In genomic region chr6:16965658-16966057, GRCm38 (mm10) we compare ENCODE assay signal across 24 mouse cellular contexts.
DNase-seq lines count a peak whose midpoint lies in the region; ATAC-seq and TF ChIP-seq lines count a peak whose summit lies in the region.
"Had no signal": no experiment of that assay in that cellular context is flagged by ENCODE, and none has a peak within 500 bp of the region (broad histone marks: within the 10 kb centered on the region; RNA-seq: fewer than 3 reads in every experiment).

No protein-coding gene starts in this region.

- in situ Hi-C loops in CH12.LX (cut with MboI; ENCODE audit: low pct_ligation_motif_present, low pct_unique_long_range_greater_than_20kb, low sequenced_read_pairs): no loop called here

- dilution Hi-C loops in CH12.LX (cut with MboI; ENCODE audit: extremely low pct_ligation_motif_present, extremely low pct_unique_long_range_greater_than_20kb, low sequenced_read_pairs): no loop called here

- TF ChIP-seq RAD21 in CH12.LX (IDR thresholded peaks at IDR 0.05; ENCODE audit: low read depth, low read length): no peak; the same call in 1 of the 2 replicates

- H3K4me3 ChIP-seq in CH12.LX (replicated peaks in 1 of 3; ENCODE audit: low read depth in 2 of 3, low read length in 2 of 3, poor library complexity in 1 of 3): no peak overlapping the region
- H3K4me3 ChIP-seq: forebrain, embryonic 13.5 days; hindbrain, embryonic 13.5 days; left cerebral cortex, adult 2 months; limb, embryonic 12.5 days; liver, embryonic 13.5 days; midbrain, embryonic 13.5 days had no signal

- peak; percentile 66 for ATAC-seq in granulocyte monocyte progenitor cell, adult 5-6 weeks (replicated peaks; ENCODE audit: poor library complexity, severe bottlenecking)
- ATAC-seq in neutrophil, adult 5-6 weeks (ENCODE audit: extremely low read depth, insufficient number of reproducible peaks, low FRiP score, poor library complexity, severe bottlenecking): peak; percentile 45
- ATAC-seq in megakaryocyte-erythroid progenitor cell, adult 5-6 weeks (replicated peaks; ENCODE audit: low FRiP score, low TSS enrichment, poor library complexity, severe bottlenecking): no peak
- ATAC-seq: forebrain, embryonic 13.5 days; midbrain, embryonic 13.5 days had no signal

- peak; percentile 87 for TF ChIP-seq EP300 in CH12.LX (IDR thresholded peaks at IDR 0.05; ENCODE audit: low read length)

- H3K4me1 ChIP-seq in CH12.LX (ENCODE audit: control insufficient read depth in 1 of 2, insufficient read depth in 2 of 2): peaks cover under 1 to 21% of the 10 kb centered on the region in 2 experiments; a peak in 3 of 4 replicates
- H3K4me1 ChIP-seq: forebrain, embryonic 13.5 days; hindbrain, embryonic 13.5 days; limb, embryonic 12.5 days; liver, embryonic 13.5 days; midbrain, embryonic 13.5 days had no signal

- no peaks in the 10 kb centered on the region for H3K27me3 ChIP-seq in CH12.LX (replicated peaks)
- H3K27me3 ChIP-seq: forebrain, embryonic 13.5 days; hindbrain, embryonic 13.5 days; limb, embryonic 12.5 days; liver, embryonic 13.5 days; midbrain, embryonic 13.5 days had no signal

- no peak overlapping the region for H3K4me2 ChIP-seq in CH12.LX (ENCODE audit: insufficient read depth, low read depth, poor library complexity, severe bottlenecking)
- H3K4me2 ChIP-seq: forebrain, embryonic 13.5 days; heart, embryonic 11.5 days; hindbrain, embryonic 13.5 days; limb, embryonic 12.5 days; liver, embryonic 13.5 days; lung, embryonic 14.5 days; midbrain, embryonic 13.5 days had no signal

- no peak overlapping the region for H3K27ac ChIP-seq in CH12.LX (ENCODE audit: insufficient read depth, low read depth)
- H3K27ac ChIP-seq: forebrain, embryonic 13.5 days; hindbrain, embryonic 13.5 days; left cerebral cortex, adult 2 months; limb, embryonic 12.5 days; liver, embryonic 13.5 days; midbrain, embryonic 13.5 days had no signal

- DNase-seq in lung, postnatal 36 days: peak; percentile 37
- no peak for DNase-seq in lung, postnatal 4 days
- peak; percentile 55 for DNase-seq in CH12.LX (ENCODE audit: extremely low read depth)
- DNase-seq in ovary, postnatal 14 days (ENCODE audit: low spot score): no peak
- no peak for DNase-seq in right cerebral cortex, postnatal 25 days
- DNase-seq: adrenal gland, postnatal 25 days; cerebellum, adult 2 months; cerebellum, postnatal 14 days; gastrocnemius, postnatal 14 days; heart, postnatal 36 days; kidney, adult 11 months; kidney, postnatal 25 days; liver, embryonic 13.5 days; lung, embryonic 14.5 days; thymus, postnatal 14 days had no signal

- H3K9me3 ChIP-seq in CH12.LX (replicated peaks; ENCODE audit: low read length): no peaks in the 10 kb centered on the region
- H3K9me3 ChIP-seq: forebrain, embryonic 13.5 days; hindbrain, embryonic 13.5 days; limb, embryonic 12.5 days; liver, embryonic 13.5 days; midbrain, embryonic 13.5 days had no signal

- no peaks in the 10 kb centered on the region for H3K36me3 ChIP-seq in CH12.LX (replicated peaks in 1 of 2; ENCODE audit: control insufficient read depth in 1 of 2, insufficient read depth in 1 of 2, low read length in 1 of 2)
- H3K36me3 ChIP-seq: hindbrain, embryonic 13.5 days; limb, embryonic 12.5 days; liver, embryonic 13.5 days; midbrain, embryonic 13.5 days had no signal

- no peaks in the 10 kb centered on the region for H3K79me2 ChIP-seq in CH12.LX (replicated peaks; ENCODE audit: control insufficient read depth, extremely low read depth, insufficient read depth, poor library complexity, severe bottlenecking)

- no peak for TF ChIP-seq CTCF in CH12.LX (conservative IDR thresholded peaks at IDR 0.05 in 1 of 2, IDR thresholded peaks at IDR 0.05 in 1 of 2; ENCODE audit: low read depth in 2 of 2, low read length in 2 of 2)

- H3K9ac ChIP-seq in CH12.LX (ENCODE audit: insufficient read depth, low read depth): no peak overlapping the region
- H3K9ac ChIP-seq: forebrain, embryonic 13.5 days; hindbrain, embryonic 13.5 days; limb, embryonic 12.5 days; liver, embryonic 13.5 days; lung, embryonic 14.5 days; midbrain, embryonic 13.5 days had no signal

- TF ChIP-seq POLR2A in CH12.LX (IDR thresholded peaks at IDR 0.05; ENCODE audit: low read depth, low read length): no peak

TF ChIP-seq in CH12.LX, 34 proteins besides CTCF, POLR2A, EP300 and RAD21:
- TF ChIP-seq MAZ (IDR thresholded peaks at IDR 0.05; ENCODE audit: low read depth, low read length) (no peak), ETS1 (conservative IDR thresholded peaks at IDR 0.05; ENCODE audit: low read depth, low read length) (no peak), IRF4 (IDR thresholded peaks at IDR 0.05; ENCODE audit: low read depth, low read length) (peak; percentile 79), NRF1 (IDR thresholded peaks at IDR 0.05; ENCODE audit: low read depth, low read length) (no peak), CHD1 (IDR thresholded peaks at IDR 0.05; ENCODE audit: low read depth, low read length) (no peak), CHD2 (IDR thresholded peaks at IDR 0.05; ENCODE audit: low read length) (0 out of 2 replicates have a peak, but pooled peaks have one; percentile 32), ZNF384 (IDR thresholded peaks at IDR 0.05; ENCODE audit: low read depth, low read length) (peak; percentile 51), PAX5 (IDR thresholded peaks at IDR 0.05; ENCODE audit: low read length) (no peak), HCFC1 (IDR thresholded peaks at IDR 0.05; ENCODE audit: low read depth, low read length) (no peak), KAT2A (IDR thresholded peaks at IDR 0.05; ENCODE audit: insufficient replicate concordance, low read length) (no peak), ZMIZ1 (IDR thresholded peaks at IDR 0.05; ENCODE audit: low read depth, low read length) (no peak), RCOR1 (conservative IDR thresholded peaks at IDR 0.05; ENCODE audit: low read depth, low read length) (0 out of 2 replicates have a peak, but pooled peaks have one; percentile 58), UBTF (IDR thresholded peaks at IDR 0.05; ENCODE audit: low read depth, low read length) (no peak), NELFE (IDR thresholded peaks at IDR 0.05; ENCODE audit: low read depth, low read length) (no peak), MYC (IDR thresholded peaks at IDR 0.05; ENCODE audit: low read depth, low read length) (0 out of 2 replicates have a peak, but pooled peaks have one; percentile 28), MAX (IDR thresholded peaks at IDR 0.05; ENCODE audit: low read length) (peak; percentile 65; the same call in 1 of the 2 replicates), BHLHE40 (IDR thresholded peaks at IDR 0.05; ENCODE audit: low read depth, low read length) (no peak), GABPA (IDR thresholded peaks at IDR 0.05; ENCODE audit: insufficient replicate concordance, low read depth, low read length) (no peak), ZC3H11A (IDR thresholded peaks at IDR 0.05; ENCODE audit: low read depth, low read length) (no peak), JUN (IDR thresholded peaks at IDR 0.05; ENCODE audit: insufficient read depth, low read depth, low read length) (0 out of 2 replicates have a peak, but pooled peaks have one; percentile 10)

Comparison
In these comparisons a context has a peak if more than half of its experiments do, and no peak if none do; other contexts are left out.
1. DNase-seq: peak in lung, postnatal 36 days (single experiment) and CH12.LX (single experiment); none in lung, postnatal 4 days (0 of 2), ovary, postnatal 14 days (single experiment) and right cerebral cortex, postnatal 25 days (single experiment).